Mouse (Mus musculus) kidney, postnatal 10 days (tissue): Measurements from ENCODE around the gene P2ry1.

Experiments
- DNase-seq: peaks from one replicate; pipeline ENCODE4 v3.0.0; 2021; ENCODE audit warnings: mixed read lengths

The P2ry1 gene

DNA sequence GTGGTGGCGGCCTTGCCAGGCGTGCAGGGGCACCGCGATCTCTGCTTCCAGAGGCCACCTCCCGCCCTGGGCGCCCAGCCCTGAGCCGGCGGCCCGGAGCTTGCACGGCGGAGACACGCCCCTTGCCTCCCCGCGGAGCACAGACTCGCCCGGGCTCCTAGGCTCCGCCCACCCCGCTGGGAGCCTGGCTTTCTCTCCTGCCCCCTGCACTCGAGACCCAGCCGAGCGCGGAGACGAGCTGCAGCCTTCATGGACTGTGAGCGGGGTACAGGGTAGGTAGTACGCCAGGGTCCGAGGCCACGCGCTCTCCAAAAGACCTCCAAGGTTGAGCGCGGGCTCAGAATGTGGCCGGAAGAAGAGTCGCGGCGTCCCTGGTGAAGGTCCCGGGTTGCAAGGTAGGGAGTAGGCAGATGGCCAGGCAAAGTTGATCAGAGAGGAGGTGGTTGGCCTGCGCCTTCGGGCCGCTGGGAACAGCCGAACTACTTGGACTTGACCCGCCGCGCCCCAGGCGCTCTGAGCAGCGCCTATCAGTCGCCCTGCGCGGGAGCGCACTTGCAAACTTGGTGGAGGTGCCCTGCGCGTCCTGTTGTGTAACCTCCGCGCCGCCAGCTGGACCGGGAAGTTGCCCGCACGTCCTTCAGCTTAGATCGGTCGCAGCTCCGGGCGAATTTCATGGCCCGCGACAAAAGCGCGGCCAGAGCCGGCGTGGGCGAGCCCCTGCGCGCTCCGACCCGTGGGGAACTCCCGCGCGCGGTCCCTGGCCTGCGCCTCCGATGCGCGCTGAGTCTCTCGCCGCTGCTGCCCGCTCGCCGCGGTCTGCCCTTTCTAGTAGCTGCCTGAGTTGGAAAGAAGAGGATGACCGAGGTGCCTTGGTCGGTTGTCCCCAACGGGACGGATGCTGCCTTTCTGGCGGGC, at the start of gene P2ry1:
Gene P2ry1 (plus strand): TSS at position 209 of the 915 bp plus-strand sequence.
- DNase-seq: peak; percentile 91

DNA sequence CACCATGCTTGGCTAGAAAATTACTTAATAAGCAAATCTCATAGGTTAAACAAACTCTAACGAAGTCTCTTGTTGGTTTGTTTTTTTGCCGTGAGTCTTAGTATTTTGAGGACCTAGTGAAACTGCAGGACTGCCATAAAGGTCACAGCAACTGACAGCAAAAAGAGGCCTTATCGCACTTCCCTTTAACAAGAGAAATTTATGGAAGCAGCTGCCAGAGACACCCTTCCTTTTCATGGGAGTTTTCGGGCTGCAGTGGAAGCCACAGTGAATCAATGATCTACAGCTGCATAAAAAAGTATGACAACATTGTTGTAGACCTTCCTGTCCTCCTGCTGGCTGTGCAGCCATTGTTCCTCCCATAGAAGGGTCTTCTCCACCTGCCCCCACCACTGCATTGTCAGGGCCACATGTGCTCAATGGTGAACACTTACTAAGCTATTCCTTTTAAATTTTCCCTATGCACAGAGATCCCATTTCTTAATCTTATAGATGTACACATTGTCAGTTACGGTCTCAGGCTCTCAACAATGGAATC, 49.3 kb upstream of the P2ry1 start:
- DNase-seq: peak; percentile 25

DNA sequence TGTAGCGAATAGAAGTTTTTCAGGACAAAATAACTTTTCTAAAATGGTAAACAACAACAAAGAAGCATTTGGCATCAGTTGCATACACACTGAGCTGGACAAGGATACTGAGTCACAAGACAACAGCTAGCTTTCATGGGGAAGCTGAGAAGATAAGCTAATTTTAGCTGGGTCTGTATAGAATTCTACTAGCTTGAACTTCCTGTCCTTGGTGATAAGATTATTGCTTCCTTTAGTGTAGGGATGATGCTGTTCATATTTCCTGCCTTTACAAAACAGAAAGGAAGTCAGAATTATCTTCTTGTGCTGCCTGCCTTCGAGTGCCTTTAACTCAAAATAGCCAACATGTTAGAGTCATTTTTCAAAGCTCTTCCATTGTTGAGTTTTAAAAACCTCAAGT, 48.5 kb upstream of the P2ry1 start:
- no peak for DNase-seq

DNA sequence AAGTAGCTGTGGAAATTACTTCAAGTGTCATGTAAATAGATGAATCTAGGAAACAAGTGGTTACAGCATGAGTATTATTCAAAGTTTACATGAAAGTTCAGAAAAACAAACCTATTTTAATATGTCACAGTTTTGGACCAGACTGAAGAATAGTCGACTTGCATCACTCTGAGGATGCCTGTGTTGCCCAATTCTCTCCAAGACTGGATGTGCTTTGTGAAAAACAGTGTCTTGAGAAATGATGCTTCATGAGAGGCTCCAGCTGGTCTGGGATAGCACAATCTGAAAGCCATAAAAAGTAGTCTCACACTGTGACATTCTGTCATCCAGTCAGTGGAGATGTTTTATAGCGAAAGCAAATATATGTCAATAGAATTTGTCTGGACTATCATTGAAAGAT, 43.8 kb upstream of the P2ry1 start:
- DNase-seq: no peak

DNA sequence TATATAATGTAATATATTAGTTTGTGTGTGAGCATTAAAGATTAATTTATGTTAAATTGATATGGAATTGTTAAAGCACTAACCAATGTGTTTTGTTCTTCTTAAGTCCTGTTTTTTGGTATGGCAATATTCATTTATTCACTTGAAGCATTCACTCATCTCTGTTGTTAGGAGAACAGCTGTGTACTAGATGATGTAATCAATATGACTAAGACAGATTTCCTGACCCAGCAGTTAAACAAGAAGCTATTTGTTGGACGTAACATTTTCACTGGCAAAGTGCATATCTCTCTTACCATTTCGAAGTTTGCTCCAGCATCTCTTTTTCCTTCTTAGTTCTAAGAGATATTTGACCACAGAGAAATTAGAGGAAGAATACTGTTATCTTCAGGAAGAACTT, 37.5 kb upstream of the P2ry1 start:
- DNase-seq: no peak

DNA sequence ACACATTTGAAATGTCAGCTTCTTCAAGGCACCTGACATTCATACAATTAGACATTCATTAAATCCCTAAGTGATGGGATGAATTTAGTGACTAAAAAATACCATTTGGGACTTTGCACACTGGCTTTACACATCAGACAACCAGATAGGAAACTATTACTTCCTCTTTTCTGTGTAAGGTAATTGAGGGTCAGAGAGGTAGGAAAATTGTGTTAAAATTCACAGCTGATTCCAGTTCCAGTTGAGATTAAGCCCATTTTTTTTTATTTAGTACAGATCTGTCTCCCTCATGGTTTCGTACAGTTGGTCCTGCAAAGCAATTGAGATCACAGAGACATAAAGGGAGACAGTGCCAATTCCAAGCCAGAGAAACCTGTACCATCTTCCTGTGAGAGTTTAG, 27.7 kb upstream of the P2ry1 start:
- no peak for DNase-seq

DNA sequence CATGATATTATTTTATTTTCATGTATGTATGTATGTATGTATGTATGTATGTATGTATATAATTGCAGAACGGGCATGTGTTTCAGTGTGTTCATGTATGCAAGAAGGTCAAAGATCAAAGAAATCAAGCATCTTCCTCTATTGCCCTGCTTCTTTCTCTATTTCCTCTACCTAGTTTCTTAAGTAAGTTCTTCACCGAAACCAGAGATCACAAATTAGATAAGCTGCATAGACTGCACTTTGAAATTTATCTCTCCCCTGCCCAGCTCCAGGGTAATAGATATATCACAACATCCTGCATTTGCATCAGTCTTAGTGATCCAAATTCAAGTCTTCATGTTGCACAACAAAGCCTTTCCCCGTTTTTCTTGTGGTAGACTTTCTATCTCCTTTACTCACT, 20.5 kb upstream of the P2ry1 start:
- no peak for DNase-seq

DNA sequence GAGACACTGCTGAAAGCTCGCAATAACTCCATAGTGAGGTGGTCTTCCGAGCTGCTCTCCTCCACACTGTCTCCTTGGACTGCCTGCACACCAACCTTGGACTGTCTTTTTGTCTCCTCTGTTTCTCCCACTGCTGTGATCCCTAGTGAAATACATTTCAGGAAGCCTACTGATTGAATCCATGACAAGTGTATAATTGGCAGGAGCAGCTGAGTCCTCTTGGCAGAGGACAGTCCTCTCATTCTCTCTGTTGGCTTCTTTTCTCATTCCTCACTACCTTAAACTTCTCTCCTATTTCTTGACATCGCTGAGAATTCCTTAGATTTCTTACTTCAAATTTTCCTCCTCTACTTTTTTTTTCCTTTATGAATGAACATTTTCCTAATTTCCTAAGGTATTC, 4.5 kb upstream of the P2ry1 start:
- DNase-seq: no peak

DNA sequence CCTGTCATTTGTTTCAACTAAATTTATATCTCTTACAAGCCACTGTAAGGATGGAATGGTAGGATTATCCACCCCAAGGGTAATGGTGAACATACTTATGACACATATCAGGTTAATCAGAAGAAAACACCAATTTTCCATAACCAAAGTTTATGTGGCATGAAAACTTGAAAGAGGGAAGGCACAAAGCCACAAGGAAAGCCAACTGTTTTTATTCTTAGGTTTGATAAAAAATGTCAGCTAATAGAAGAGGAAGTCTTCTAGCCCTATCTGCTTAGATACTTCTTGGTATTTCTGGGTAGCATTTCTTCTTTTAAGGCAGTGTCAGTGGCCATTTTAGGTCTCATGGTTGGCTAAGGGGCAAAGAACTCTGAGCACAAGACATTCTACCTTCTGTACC, 2.9 kb upstream of the P2ry1 start:
- no peak for DNase-seq

DNA sequence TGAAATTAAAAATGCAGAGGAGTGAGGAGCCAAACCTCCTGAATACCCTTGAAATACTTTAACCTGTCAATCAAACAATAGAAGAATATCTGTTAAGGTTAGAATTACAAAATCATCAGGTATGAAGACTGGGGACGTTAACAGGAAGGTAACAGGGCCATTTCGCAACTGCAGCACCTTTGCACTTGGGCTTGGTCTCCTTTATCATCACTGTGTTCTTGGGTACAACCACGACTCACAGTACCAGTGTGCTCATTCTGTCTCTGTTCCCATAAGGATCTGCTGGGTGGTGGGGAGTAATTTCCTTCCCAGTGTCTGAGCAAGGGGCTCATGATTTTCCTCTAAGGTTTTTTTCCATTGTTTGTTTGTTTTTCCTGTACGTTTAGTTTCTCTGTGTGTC, 1.8 kb upstream of the P2ry1 start:
- no peak for DNase-seq

DNA sequence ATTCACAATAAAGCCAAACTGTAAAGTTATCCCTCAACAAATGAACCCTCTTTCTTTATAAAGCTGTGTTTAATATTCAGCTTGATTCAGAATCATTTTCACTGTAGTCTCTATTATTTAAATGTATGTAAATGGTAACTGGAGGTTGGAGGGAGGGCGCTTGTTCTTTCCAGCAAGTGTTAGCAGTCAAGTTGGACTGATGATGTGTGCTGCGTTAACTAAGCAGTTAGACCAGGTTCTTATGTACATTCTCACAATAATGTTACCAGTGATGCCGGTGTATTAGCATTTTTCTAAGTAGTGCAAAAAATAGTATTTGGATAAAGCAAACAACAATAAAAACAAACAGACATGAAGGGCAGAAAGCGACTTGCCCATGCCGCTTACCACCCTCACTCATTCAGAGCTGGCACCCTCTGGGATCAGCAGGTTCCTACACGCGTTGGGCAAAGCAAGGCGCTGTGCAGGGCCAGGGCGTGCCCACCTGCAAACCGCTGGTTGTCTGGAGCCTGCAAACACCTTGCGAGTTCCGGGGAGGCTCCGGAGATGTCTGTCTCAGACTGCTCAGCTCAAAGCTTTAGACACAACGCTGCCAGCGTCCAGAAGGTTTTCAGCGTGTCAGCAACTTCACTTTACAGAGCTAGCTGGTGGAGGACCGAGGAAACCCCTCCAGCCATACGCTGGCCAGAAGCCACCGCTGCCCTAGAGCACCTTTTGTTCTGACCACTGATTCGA, 576 bp upstream of the P2ry1 start:
- no peak for DNase-seq

DNA sequence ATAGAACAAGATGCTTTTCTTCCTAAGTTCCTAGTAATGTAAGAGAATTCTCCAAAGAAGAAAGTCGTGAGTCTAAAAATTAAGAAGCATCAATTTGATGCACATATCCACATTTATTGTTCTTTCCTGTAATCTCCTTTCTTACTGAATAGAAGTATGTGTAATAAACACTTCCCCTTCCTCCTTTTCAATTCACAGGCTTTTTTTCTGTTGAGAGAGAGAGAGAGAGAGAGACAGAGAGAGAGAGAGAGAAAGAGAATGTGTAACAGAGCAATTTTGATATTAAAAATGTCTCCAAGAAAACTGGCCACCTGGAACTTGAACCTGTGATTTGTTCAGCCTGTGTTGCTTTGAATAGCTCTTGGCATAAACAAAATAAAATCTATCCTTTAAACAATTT, 2.0 kb downstream of the P2ry1 start:
- no peak for DNase-seq

DNA sequence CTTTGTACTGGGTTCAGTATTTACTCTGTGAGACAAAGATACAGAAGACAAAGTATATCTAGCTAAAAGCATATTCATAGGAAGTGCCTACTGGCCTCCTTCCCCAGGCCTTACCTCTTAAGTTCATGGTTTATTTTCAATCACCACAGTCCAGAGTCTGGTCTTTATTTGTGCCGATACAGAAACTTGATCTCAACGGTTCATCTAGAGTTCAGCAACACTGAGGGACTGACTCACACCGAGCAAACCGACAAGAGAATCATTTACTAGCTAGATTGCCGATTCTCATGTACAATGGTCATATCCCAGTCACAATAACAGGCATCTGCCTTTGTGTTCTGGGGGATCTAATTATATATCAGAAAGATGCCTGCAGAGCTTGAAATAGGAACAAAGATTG, 9.1 kb downstream of the P2ry1 start:
- no peak for DNase-seq

DNA sequence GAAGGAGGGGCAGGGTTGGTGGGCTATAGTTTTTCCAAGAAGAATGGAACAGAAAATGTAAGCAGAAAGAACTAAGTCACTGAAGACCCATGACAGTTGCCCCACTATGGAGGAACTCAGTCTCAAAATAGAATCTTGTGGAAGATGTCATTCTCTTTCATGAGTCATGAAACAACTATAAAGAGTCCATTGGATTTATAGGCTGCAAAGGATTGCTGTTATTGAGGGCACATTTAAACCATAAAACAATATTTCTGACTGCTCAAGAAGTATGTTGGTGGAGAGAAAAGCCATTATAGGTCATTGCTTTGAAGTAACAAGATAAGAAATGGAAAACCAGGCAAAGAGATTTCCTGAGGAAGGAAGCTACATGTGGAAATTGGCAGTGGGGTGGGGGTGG, 10.0 kb downstream of the P2ry1 start:
- DNase-seq: no peak

DNA sequence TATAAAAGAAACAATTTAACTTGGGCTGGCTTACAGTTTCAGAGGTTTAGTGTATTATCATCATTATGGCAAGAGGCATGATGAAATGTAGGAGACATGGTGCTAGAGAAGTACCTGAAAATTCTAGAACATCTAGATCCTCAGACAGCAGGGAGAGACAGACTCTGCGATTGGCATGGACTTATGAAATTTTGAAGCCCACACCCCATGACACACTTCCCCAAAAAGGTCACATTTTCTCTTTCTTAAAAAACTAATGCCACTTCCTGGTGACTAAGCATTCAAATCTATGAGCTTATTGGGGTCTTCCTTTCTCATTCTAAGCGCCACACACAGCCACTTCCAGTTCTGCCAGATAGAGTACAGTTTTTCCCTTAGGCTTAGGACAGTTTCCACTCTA, 14.1 kb downstream of the P2ry1 start:
- no peak for DNase-seq

DNA sequence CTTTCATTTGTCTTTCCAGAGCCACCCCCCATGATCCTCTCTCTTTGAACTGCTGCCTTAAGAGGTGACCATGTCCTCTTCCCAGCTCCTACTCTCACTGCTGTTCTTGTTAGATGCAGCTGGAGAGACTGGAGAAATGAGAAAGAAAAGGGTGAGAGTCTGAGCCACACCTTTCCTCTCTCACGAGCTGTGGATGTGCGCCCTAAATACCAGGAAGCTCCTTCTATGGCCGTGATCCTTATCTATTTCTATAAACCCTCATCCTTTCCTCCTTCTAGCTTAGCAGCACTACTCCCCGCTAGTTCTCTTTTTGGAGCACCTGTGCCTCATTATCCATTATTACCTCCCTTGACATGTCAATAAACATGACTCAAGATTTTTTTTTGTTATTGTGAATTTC, 29.5 kb downstream of the P2ry1 start:
- DNase-seq: no peak

DNA sequence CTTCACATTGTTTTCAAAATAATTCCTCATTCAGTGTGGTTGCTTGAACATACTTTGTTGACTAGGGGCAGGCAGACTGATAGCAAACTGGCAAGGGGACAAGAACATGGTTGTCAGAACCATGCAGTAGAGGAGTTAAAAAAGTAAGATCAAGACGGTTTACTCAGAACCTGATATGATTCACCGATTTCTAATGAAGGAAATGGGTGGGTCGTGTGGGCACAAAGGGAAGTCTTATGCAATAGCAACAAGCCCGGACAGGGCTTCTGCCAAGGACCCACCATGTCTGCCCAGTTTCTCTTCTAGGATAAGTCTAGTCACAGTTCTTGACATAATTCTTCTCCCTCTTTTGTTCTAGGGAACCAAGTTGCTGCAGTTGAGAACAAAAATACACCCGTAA, 33.0 kb downstream of the P2ry1 start:
- no peak for DNase-seq

DNA sequence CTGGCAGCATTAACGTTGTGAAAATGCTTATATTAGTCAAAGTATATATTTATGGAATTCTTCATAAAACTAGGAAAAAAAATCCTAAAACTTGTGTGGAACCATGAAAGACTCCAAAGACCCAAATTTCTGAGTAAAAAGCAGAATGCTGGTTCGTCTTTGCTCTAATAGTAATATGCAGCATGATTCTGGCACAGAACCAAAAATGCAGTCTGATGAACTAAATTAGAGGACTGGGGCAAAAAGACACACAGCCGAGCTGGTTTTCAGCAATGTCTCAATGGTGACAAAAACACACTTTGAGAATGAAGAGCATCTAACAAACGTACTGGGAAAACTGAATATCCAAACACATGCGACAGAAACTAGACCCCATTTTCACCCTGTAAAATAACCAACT, 37.3 kb downstream of the P2ry1 start:
- DNase-seq: no peak

DNA sequence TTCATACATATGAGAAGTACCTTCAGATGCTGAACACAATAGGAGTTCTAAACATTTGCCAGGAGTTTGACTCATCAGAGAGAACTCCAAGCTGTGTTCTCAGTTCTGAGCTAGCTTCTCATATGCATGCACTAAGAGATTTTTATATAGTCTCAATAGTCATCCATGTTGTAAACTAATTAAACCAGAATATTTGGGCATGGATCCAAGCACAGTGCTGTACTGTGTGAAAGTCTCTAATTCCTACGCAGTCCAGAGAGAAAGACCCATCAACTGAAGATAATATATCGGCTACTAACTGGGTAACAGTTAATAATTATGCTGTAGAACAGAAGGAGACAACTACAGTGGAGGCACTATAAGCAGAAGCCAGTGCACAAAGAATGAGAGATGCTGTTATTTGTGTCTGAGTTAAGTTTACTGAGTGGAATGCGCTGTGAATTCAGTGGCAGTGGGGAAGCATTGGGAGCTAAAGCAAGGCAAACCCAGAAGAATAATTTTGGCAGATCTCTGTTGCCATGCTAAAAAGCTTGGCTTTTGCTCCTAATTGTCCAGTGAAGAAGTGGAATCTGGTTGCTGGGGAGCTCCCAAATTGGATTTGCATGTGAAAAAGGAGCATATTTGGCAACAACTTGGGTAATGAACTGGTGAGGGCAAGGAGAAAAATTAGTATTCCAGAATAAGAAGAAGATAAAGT, 47.5 kb downstream of the P2ry1 start:
- DNase-seq: no peak
